Mouse (Mus musculus): ENCODE data around the gene Vmn1r142.
"Not testable (repeated sequence)": the region's sequence is repeated elsewhere in the genome, so short reads cannot be mapped to it uniquely, and the experiment has no call there.

The Vmn1r142 gene

GRCm38 (mm10) chr7:22163935-22164334 is at the start of gene Vmn1r142:
Gene Vmn1r142 (minus strand): TSS chr7:22164035.
- DNase-seq = not testable (repeated sequence)

DNA sequence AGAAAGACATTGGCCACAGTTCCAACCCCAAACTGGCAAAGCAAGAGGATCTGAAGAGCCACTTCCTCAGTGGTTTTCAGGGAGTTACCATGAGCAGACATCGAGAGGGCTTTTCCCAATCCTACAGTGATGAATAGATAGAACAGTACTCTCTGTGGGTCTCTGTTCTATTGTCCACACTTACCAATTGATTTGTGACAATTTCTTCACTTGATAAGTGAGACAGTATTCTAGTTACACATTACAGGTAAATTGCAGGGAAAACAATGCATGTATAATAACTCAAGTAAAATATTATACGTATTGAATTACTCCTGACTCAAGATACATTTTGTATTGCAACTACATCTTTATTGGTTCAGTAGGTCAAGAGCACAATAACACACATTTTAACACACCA is 37.3 kb upstream of the Vmn1r142 start, which contains the start of gene Gm8653:
Gene Gm8653 (minus strand): TSS at position 101 of the 400 bp plus-strand sequence.
- DNase-seq = not testable (repeated sequence)

DNA sequence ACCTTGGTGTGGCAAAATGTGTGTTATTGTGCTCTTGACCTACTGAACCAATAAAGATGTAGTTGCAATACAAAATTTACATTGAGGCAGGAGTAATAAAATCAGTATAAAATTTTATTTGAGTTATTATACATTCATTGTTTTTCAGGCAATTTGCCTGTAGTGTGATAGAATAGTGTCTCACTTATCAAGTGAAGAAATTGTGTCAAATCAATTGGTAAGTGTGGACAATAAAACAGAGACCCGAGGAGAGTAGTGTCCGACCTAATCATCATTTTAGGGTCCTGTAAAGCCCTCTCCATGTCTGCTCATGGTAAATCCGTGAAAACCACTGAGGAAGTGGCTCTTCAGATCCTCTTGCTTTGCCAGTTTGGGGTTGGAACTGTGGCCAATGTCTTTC is 25.2 kb upstream of the Vmn1r142 start, which contains the start of gene Vmn1r143:
Gene Vmn1r143 (plus strand): TSS at position 301 of the 400 bp plus-strand sequence.
- not testable (repeated sequence) for DNase-seq

DNA sequence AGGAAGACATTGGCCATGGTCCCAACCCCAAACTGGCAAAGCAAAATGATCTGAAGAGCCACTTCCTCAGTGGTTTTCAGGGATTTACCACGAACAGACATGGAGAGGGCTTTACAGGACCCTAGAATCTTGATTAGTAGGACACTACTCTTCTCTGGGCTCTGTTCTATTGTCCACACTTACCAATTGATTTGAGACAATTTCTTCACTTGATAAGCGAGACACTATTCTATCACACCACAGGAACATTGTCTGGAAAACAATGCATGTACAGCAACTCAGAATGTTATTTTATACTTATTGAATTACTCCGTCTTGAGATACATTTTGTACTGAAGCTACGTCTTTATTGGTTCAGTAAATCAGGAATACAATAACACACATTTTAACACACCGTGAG is 29.2 kb downstream of the Vmn1r142 start, which contains the start of gene Gm10666:
Gene Gm10666 (minus strand): TSS at position 101 of the 400 bp plus-strand sequence.
- not testable (repeated sequence) for DNase-seq

- not testable (repeated sequence) for DNase-seq
Measured at GRCm38 (mm10) chr7:22118145-22118544, 45.7 kb downstream of the Vmn1r142 start, which contains the start of gene Gm16451. Gene Gm16451 (minus strand): TSS chr7:22118245.

Data from lung, adult 18-20 months (tissue).